Mouse (Mus musculus): Measurements from ENCODE around the gene Fnbp1.

- TF ChIP-seq POLR2A (IDR thresholded peaks at IDR 0.05; ENCODE audit: extremely low read depth, insufficient read depth, low read length) (no peak), CTCF (IDR thresholded peaks at IDR 0.05; ENCODE audit: extremely low read depth, insufficient read depth, low read length) (no peak)
Measured at GRCm38 (mm10) chr2:31126048-31126447, 15.8 kb downstream of the Fnbp1 start.

All from cortical plate, adult 2 months (tissue).